Mouse (Mus musculus) cortical plate, adult 2 months (tissue): ENCODE measurements around the gene Sstr2.

Experiments
- CTCF ChIP-seq: fragments of 200-500 bp; IDR thresholded peaks from 2 replicates; pipeline ENCODE4 v1.5.1; 2011; ENCODE audit warnings: mild to moderate bottlenecking, control low read depth, low read length; ENCODE audit not compliant: insufficient read depth; ENCODE audit errors: extremely low read depth
- POLR2A ChIP-seq: fragments of 200-500 bp; IDR thresholded peaks from 2 replicates; pipeline ENCODE4 v1.6.1; 2011; ENCODE audit warnings: mild to moderate bottlenecking, low read length, control low read depth; ENCODE audit not compliant: insufficient read depth; ENCODE audit errors: extremely low read depth

- no peak for TF ChIP-seq CTCF
- TF ChIP-seq POLR2A, result no peak
These were observed 35.1 kb upstream of the Sstr2 start for GRCm38 (mm10) chr11:113583879-113584661.
